Mouse (Mus musculus) heart, adult 2 months (tissue): ENCODE data around the gene Rhobtb3.

Experiments
- CTCF ChIP-seq: fragments of 200-600 bp; IDR thresholded peaks from 2 replicates; pipeline ENCODE4 v1.8.1; 2022; ENCODE audit warnings: antibody characterized with exemption, mild to moderate bottlenecking, moderate library complexity
- POLR2A ChIP-seq: fragments of 200-500 bp; IDR thresholded peaks from 2 replicates; pipeline ENCODE4 v1.6.1; 2011; ENCODE audit warnings: mild to moderate bottlenecking, low read depth, low read length, control low read depth; ENCODE audit not compliant: insufficient read depth

GRCm38 (mm10) chr13:75865486-75866184 is 78.1 kb downstream of the Rhobtb3 start:
- TF ChIP-seq POLR2A (no peak), CTCF (no peak)
